Mouse (Mus musculus) heart, adult 2 months (tissue): ENCODE measurements at regions not wholly inside any gene's neighbourhood (a gene's known extent, or its start where the extent isn't known, plus 50 kb on each side); places are given as distances from the start of the nearest gene placed in this dataset.

ENCODE experiments used
- DNase-seq, 2 experiments: peaks; one replicate each; pipeline ENCODE4 v3.0.0; 2021
- H3K27ac ChIP-seq: fragments of 200-600 bp; 2 replicates; pipeline ENCODE4 v1.8.1; 2022
- H3K27me3 ChIP-seq: fragments of 200-500 bp; 2 replicates; pipeline ENCODE4 v1.6.1; 2012; ENCODE audit warnings: mild to moderate bottlenecking, low read length, inconsistent platforms, mixed read lengths; ENCODE audit not compliant: control insufficient read depth, insufficient read depth
- H3K36me3 ChIP-seq: fragments of 200-500 bp; 2 replicates; pipeline ENCODE4 v1.6.1; 2012; ENCODE audit warnings: low read length, inconsistent platforms; ENCODE audit not compliant: control insufficient read depth, insufficient read depth
- H3K4me1 ChIP-seq: fragments of 200-500 bp; 2 replicates; pipeline ENCODE4 v1.6.1; 2011; ENCODE audit warnings: low read length; ENCODE audit not compliant: control insufficient read depth, insufficient read depth
- H3K4me3 ChIP-seq: fragments of 200-600 bp; 2 replicates; pipeline ENCODE4 v1.8.1; 2022
- H3K79me2 ChIP-seq: fragments of 200-500 bp; replicated peaks from 2 replicates; pipeline ENCODE4 v1.6.1; 2012; ENCODE audit warnings: mild to moderate bottlenecking, inconsistent platforms, low read length, moderate library complexity, mixed read lengths; ENCODE audit not compliant: control insufficient read depth, insufficient read depth
- H3K9ac ChIP-seq: fragments of 200-500 bp; 2 replicates; pipeline ENCODE4 v1.6.1; 2012; ENCODE audit warnings: low read depth, mild to moderate bottlenecking, control low read depth, inconsistent platforms, low read length, mixed read lengths
- CTCF ChIP-seq: fragments of 200-600 bp; IDR thresholded peaks from 2 replicates; pipeline ENCODE4 v1.8.1; 2022; ENCODE audit warnings: antibody characterized with exemption, mild to moderate bottlenecking, moderate library complexity
- EP300 ChIP-seq: fragments of 200-500 bp; IDR thresholded peaks from 2 replicates; pipeline ENCODE4 v1.6.1; 2011; ENCODE audit warnings: low read depth, low read length, control low read depth; ENCODE audit not compliant: insufficient read depth
- POLR2A ChIP-seq: fragments of 200-500 bp; IDR thresholded peaks from 2 replicates; pipeline ENCODE4 v1.6.1; 2011; ENCODE audit warnings: mild to moderate bottlenecking, low read depth, low read length, control low read depth; ENCODE audit not compliant: insufficient read depth
- WGBS: fragments of 180-500 bp; shearing (Covaris S2); methylation state at CpG from one replicate; pipeline ENCODE4 v1.1.7; 2018; 5-methylcytosine and 5-hydroxymethylcytosine counted together
- intact Hi-C: fragments of 180-260 bp; cut with DNase I; formaldehyde crosslinking; loops from one replicate; pipeline ENCODE4 v1.15.1; 2025

DNA sequence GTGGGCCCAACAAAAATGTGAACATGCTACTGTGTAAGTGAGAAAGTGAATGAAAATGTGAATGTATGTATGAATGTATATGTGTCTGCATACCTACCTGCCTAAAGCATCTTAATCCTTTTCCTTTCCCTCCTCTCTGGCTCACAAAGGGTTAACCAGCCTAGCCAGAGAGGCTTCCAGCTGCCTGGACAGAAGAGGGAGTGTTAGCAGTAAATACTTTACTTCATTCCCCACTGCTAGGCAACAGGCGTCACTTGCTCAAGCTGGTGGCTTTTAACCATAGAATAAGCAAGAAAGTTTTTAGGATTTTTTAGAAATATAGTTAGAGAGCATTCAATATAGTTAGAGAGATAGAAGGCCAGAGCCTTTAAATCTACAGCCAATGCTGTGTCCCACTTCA is 363.6 kb downstream of the Rps24 start:
- 67% methylated on average over 1 of the region's 1 CpGs for WGBS
- Histone ChIP-seq H3K4me3 (no peak overlapping the region), H3K4me1 (no peaks in the 10 kb centered on the region), H3K36me3 (no peaks in the 10 kb centered on the region), H3K27me3 (no peaks in the 10 kb centered on the region), H3K79me2 (no peaks in the 10 kb centered on the region), H3K9ac (no peak overlapping the region), H3K27ac (no peak overlapping the region)
- DNase-seq, result no peak
- intact Hi-C loops, result no loop called here
- TF ChIP-seq EP300 (no peak), POLR2A (no peak), CTCF (no peak)

DNA sequence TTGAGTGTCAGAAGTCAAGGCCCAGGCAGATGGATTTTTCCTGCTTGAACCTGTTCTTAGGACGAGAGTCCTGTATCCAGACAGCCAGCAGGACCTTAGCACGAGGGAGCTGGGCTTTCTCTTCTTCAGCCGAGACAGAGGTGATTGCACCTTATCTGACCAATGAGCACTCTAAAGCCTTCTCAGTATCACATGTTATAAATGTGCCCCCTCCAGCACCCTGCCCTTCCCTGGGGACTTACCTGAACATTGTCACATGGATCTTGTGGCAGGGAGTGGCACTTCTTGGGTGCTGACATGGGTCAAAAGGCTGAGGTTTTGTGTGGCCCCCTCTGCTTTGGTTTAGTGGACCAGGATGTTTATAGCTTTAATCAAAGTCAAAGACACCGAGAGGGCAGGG is 367.5 kb downstream of the Rps24 start:
- no peak overlapping the region for H3K9ac ChIP-seq
- 68% methylated on average over 4 of the region's 4 CpGs for WGBS
- no peaks in the 10 kb centered on the region for H3K27me3 ChIP-seq
- DNase-seq, result no peak
- no peaks in the 10 kb centered on the region for H3K79me2 ChIP-seq
- H3K4me1 ChIP-seq, result no peaks in the 10 kb centered on the region
- intact Hi-C loops, result no loop called here
- TF ChIP-seq EP300, result no peak
- no peak for TF ChIP-seq POLR2A
- TF ChIP-seq CTCF, result no peak
- H3K4me3 ChIP-seq, result no peak overlapping the region
- no peaks in the 10 kb centered on the region for H3K36me3 ChIP-seq
- no peak overlapping the region for H3K27ac ChIP-seq

DNA sequence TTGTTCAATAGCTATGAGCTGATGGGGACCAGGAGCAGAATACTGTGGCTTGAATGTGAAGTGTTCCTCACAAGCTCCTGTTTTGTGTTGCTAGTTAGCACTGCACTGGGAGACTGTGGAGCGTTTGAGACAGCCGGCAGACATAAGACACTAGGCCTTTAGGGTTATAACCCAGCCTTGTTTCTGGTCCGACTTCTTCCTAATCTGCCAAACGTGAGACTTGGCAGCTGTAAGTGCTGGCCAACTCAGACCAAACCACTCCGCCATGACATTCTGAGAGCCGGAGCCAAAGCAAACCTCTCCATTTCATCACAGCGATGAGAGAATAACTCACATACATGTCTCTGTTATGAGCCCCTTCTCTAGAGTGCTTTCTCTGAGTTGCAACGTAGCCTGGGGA is 375.2 kb downstream of the Rps24 start:
- intact Hi-C loops, result no loop called here
- no peaks in the 10 kb centered on the region for H3K79me2 ChIP-seq
- H3K27ac ChIP-seq, result no peak overlapping the region
- 0 out of 2 replicates have a peak, but pooled peaks cover 1% of the 10 kb centered on the region for H3K4me1 ChIP-seq
- peak in 1 of 2 experiments; percentile 7 for DNase-seq
- TF ChIP-seq CTCF (no peak), EP300 (no peak), POLR2A (no peak)
- WGBS, result 69% methylated on average over 8 of the region's 8 CpGs
- no peak overlapping the region for H3K9ac ChIP-seq
- no peaks in the 10 kb centered on the region for H3K36me3 ChIP-seq
- H3K4me3 ChIP-seq, result no peak overlapping the region
- no peaks in the 10 kb centered on the region for H3K27me3 ChIP-seq

GRCm38 (mm10) chr14:24862661-24863060 is 375.7 kb downstream of the Rps24 start:
- Histone ChIP-seq H3K4me1 (0 out of 2 replicates have a peak, but pooled peaks cover 1% of the 10 kb centered on the region), H3K27me3 (no peaks in the 10 kb centered on the region), H3K4me3 (no peak overlapping the region), H3K9ac (no peak overlapping the region), H3K36me3 (no peaks in the 10 kb centered on the region), H3K27ac (no peak overlapping the region), H3K79me2 (no peaks in the 10 kb centered on the region)
- intact Hi-C loops, result no loop called here
- WGBS, result 78% methylated on average over 7 of the region's 7 CpGs
- no peak for TF ChIP-seq EP300
- no peak for TF ChIP-seq POLR2A
- TF ChIP-seq CTCF, result no peak
- peak in 1 of 2 experiments; percentile 8 for DNase-seq

- Histone ChIP-seq H3K79me2 (no peaks in the 10 kb centered on the region), H3K36me3 (no peaks in the 10 kb centered on the region), H3K4me1 (0 out of 2 replicates have a peak, but pooled peaks cover 1% of the 10 kb centered on the region), H3K27ac (no peak overlapping the region), H3K27me3 (no peaks in the 10 kb centered on the region), H3K9ac (no peak overlapping the region), H3K4me3 (no peak overlapping the region)
- DNase-seq, result peak in 1 of 2 experiments; percentile 12
- TF ChIP-seq CTCF (no peak), EP300 (no peak), POLR2A (no peak)
- WGBS, result 71% methylated on average over 8 of the region's 8 CpGs
- intact Hi-C loops, result no loop called here
Measured at GRCm38 (mm10) chr14:24863116-24863515, 376.2 kb downstream of the Rps24 start.

- TF ChIP-seq CTCF (no peak), EP300 (no peak), POLR2A (no peak)
- Histone ChIP-seq H3K4me3 (no peak overlapping the region), H3K27me3 (no peaks in the 10 kb centered on the region), H3K79me2 (no peaks in the 10 kb centered on the region), H3K36me3 (no peaks in the 10 kb centered on the region), H3K4me1 (0 out of 2 replicates have a peak, but pooled peaks cover 1% of the 10 kb centered on the region), H3K27ac (no peak overlapping the region), H3K9ac (no peak overlapping the region)
- 50% methylated on average over 6 of the region's 6 CpGs for WGBS
- intact Hi-C loops, result no loop called here
- peak in 1 of 2 experiments; percentile 22 for DNase-seq
Measured at GRCm38 (mm10) chr14:24865579-24866230, 378.8 kb downstream of the Rps24 start.
